Mouse (Mus musculus): ENCODE data around the gene Dlg2.

Dlg2 gene

GRCm38 (mm10) chr7:92464290-92464689 is 1987.8 kb downstream of the Dlg2 start:
- no peak for DNase-seq (ENCODE audit: low spot score)

DNA sequence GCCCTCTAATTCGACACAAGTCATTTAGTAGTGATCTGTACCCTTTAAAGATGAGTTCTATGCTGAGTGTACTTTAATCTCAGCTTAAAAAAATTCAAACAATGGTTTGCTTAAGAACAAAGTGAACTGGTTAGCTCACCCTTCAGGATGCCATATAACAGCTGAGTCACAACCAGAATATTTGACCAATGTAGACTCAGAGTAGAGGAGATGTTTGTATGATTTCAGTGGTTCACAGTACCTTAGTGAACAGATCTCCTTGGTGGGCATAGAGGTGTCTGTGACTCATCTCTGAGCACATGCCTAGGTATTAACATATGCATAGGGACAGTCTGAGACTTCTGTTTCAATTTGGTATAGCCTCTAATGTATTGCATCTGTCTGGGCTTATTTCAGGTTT is 2002.7 kb downstream of the Dlg2 start:
- no peak for DNase-seq (ENCODE audit: low spot score)

GRCm38 (mm10) chr7:92479748-92480147 is 2003.3 kb downstream of the Dlg2 start:
- DNase-seq (ENCODE audit: low spot score), result no peak

- no peak for DNase-seq (ENCODE audit: low spot score)
Observed at GRCm38 (mm10) chr7:92483346-92483745, 2006.9 kb downstream of the Dlg2 start.

DNA sequence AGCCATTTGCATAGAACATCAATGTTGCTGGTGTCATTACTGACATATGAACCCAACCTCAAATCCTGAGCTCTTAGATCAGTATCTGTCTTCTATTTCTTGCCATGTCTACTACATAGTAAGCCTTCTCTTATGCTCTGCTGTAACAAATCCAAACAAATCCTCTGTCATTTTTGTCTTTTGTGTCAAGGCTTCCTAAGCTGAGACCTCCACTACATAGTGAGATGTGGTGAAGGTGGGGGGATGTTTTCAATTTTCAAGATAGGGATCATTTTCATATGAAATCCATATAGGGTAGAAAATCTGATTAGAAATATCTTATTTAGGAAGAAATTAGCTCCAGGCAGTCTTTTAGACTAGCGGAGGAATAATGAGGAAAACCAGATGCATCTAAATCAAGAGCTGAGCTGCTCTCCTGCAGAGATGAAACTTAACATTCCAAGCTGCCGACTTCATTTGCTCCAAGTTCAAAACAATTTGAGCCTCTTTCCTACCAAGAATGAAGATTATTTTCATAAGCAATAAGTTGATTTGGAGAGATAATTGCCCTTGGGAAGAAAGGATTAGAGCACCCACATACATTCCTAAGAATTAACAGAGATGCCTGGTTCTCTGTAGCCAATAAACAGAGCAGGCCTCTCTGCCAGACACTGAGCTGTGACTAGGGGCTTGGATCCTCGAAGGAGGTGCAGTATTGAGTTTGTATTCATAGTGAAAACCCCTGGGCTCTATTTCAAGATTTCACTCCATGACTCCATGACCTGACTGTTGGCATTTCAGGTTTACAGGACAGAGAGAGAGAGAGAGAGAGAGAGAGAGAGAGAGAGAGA is 2009.6 kb downstream of the Dlg2 start:
- no peak for DNase-seq (ENCODE audit: low spot score)

DNA sequence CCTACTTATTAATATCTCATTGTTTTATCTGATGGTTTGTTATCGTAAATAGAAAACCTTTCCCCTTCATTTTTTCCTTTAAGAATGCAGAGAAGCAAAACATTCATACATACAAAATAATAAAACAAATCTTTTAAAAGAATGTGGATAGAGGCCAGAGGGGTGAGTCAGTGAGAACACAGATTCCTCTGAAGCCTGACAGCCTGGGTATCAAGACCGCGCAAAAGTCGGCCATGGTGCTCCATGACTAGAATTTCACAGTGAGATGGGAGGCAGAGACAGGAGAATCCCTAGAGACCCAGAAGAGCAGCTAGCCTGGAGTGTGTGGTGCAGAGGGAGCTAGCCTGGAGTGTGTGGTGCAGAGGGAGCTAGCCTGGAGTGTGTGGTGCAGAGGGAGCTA is 2010.4 kb downstream of the Dlg2 start:
- DNase-seq (ENCODE audit: low spot score), result no peak

GRCm38 (mm10) chr7:92492262-92492661 is 2015.8 kb downstream of the Dlg2 start:
- no peak for DNase-seq (ENCODE audit: low spot score)

GRCm38 (mm10) chr7:92493521-92493920 is 2017.0 kb downstream of the Dlg2 start:
- no peak for DNase-seq (ENCODE audit: low spot score)

Data from ovary, postnatal 14 days (tissue).